Mouse (Mus musculus): ENCODE data around the gene 9130008F23Rik.

DNA sequence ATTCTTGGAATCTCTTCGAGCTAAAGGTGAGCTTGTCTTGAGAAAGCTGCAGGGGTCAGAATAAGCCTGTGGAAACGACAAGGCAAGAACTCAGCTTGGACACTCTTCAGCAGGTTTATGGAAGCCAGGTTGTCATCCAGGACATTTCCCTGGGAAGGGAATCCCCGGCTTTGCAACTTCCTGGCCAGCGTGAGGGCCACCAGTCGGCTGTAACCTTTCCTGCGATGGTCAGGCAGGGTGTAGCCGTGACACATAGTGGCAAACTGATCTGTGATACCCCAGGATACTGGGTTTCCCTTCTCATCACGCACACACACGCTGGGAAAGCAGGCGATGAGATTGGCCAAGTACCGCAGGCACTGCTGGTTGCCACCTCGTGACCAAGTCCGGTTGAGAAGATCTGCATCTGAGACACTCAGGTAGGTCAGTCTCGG, 24.4 kb upstream of the 9130008F23Rik start:
- TF ChIP-seq GATA1 (IDR thresholded peaks at IDR 0.05; ENCODE audit: low read length) = no peak
- TF ChIP-seq TAL1 (IDR thresholded peaks at IDR 0.05; ENCODE audit: low read length) = no peak

Data from erythroblast, embryonic 14.5 days (primary cell).